Mouse (Mus musculus) liver, adult 2 months (tissue): ENCODE measurements around the gene Cyb561d1.

ENCODE experiments used
- CTCF ChIP-seq: fragments of 200-500 bp; IDR thresholded peaks from 2 replicates; pipeline ENCODE4 v1.5.1; 2011; ENCODE audit warnings: low read depth, low read length, control low read depth
- POLR2A ChIP-seq: fragments of 200-500 bp; IDR thresholded peaks from 2 replicates; pipeline ENCODE4 v1.6.1; 2011; ENCODE audit warnings: low read length, control low read depth; ENCODE audit not compliant: insufficient read depth; ENCODE audit errors: extremely low read depth

DNA sequence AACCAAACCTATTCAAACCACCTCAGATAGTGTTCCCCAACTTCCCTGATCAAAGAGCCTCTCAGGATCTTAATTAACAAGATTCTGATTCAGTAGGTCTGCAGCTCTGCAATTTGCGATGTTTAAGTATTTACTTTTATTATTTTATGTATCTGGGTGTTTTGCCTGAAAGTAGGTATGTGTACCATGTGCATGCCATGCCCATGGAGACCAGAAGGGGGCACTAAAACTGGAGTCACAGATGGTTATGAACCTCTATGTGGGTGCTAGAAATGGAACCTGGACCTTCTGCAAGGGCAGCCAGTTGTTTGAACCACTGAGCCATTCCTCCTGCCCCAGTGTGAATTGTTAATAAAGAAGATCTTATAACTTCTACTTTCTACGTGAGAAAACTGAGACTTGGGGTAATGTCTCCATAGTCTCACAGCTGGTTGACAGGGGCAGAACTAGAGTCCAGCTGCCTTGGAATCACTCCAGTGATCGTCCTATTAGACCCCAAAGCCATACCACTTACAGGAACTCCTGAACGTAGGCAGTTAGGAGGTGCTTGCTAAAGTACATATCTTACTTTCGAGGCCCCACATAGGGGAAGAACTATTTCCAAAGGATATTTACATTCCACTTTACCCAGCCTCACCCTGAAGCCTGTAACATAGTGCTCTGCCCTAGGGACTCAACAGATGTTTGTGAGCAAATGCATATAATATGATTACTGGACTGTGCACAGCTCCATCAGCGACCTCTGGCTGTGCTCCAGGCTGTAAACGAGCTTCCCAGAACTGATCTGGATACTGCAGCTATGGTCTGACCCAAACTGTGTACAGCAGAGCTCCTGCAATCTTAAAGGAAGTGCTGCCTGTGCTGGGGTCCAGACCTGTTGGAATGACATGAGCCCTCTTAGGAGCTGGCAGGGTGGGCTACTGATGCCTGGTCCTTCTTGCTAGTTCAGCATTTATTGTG, 22.0 kb downstream of the Cyb561d1 start:
- TF ChIP-seq CTCF = no peak
- no peak for TF ChIP-seq POLR2A
